Mouse (Mus musculus): ENCODE data around the gene Cdkn2d. TPM values are rescaled to one million over a fixed set of nuclear protein-coding genes. Genes with fewer than 3 reads are reported as not detected.

Gene Cdkn2d
- polyA plus RNA-seq, 1 experiment = 28.9 TPM

DNA sequence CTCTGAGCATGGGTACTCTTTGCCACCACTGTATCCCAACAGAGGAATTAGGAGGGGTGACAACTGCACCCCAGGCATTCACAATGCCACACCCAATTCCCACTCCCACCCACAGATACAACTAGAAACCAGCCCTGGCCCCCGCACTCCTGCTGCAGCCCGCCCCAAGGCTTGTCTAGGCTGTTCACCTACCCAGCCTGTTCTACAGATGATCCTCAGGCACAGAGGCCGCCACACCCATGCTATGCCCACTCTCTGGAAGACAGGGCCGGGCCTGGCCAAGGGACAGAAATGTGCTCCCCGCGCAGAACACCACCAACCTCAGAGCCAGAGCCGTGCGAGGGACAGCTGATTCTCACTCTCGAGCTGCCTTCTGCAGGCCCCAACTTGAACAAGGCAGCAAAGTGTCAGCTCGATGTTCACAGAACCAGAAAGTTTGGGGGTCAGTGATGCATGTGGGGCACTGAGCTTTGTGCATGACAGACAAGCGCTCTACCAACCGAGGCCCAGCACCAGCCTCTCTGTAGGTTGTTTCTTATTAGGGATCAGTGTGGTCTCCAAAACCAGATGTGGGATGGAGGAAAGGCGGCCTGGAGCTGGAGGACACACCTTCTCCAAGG, 40.0 kb downstream of the Cdkn2d start:
- no peak for DNase-seq (ENCODE audit: low read depth, low spot score)
- WGBS = 67% methylated on average over 13 of the region's 13 CpGs

DNA sequence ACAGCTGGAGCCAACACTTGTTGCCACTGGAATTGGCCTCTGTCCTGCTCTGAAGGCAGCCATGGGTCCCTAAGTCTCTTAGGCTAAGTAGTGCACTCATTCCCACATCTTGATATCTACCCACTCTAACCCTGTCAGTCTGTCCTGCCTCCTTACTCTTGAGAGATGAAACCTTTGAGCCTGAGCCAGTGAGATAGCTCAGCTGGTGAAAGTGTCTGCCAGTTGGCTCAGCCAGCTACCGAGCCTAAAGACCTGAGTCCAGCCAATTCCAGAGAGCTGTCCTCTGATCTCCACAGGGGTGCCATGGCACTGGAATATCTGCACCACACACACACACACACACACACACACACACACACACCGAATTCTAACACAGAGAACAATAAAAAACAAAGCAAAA, 40.7 kb downstream of the Cdkn2d start:
- WGBS = 64% methylated on average over 2 of the region's 2 CpGs
- no peak for DNase-seq (ENCODE audit: low read depth, low spot score)

DNA sequence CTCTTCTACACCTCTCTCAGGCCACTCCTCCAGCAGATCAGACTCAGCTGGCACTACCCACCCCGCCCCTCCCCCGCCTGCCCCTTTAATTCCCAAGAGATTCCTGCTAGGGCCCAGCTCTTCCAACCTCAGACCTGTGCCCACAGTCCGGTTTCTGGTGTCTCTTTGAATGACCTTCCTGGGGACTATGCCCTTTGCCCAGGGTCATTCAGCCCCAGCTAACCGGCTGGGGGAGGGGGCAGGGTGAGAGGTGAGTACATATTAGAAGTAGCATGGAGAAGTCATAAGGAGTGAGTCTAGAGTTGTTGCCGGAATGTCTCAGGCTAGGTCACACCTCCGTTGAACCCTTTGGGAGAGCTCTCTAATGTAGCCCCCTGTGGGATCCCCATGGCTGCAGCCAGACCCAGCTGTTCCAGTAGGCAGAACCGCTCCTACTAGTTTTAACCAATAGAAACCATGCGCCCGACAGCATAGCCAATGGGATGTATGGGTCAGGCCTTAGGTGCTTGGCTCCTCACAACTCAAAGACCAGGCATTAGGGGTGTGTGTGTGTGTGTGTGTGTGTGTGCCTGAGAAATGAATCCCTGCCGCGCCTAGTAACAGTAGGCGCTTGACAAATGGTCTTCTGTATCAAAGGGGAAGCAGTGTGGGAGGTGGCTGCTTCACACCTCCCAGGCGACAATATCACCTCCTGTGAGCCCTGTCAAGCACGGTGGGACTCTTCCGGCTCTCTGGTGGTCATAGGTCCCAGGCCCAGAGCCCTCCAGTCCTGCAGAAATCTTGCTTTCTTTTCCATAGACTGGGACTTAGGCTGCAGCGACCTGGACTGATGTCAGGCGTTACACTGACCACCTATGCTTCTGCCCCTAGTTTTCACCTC, 41.3 kb downstream of the Cdkn2d start:
- no peak for DNase-seq (ENCODE audit: low read depth, low spot score)
- WGBS = 45% methylated on average over 17 of the region's 17 CpGs

DNA sequence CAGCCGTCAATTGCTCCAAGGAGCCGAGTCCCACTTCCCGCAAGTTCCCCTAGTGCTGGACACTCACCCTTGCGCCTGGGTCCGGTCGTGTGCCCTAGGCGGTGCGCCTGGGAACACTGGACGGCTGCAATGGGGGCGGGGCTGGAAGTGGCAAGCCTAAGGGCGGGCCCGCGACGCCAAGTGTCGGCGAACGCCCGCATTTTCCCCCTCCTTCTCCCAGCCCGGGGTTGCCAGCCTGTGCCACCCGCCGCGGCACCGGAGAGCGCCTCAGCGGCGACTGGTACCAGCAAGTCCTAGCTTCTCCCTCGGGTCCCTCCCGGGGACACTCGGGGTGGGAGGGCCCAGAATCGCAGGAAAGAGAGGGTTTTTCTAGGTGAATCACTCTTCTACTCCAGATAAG, 42.9 kb downstream of the Cdkn2d start, which contains the start of gene S1pr5:
Gene S1pr5, minus strand, starts transcription at position 118 of the 400 bp plus-strand sequence.
- 1% methylated on average over 30 of the region's 30 CpGs for WGBS
- no peak for DNase-seq (ENCODE audit: low read depth, low spot score)

DNA sequence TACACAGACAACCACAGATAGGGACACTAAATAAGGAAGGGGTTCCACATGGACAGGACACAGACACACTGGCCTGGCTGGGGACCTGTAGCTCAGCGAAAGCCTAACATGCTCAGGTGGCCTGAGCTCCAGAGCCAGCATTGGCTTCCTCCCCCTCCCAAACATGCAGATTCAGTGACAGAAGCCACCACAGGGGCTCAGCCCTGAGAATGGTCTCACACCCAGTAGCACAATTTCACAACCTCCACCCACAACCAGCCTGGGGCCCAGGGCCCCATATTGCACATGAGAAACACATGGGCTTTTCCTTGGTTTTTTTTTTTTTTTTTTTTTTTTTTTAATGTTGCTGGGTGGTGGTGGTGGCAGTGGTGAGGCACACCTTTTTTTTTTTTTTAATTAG, 44.9 kb downstream of the Cdkn2d start:
- no peak for DNase-seq (ENCODE audit: low read depth, low spot score)
- WGBS = 100% methylated on average over 1 of the region's 1 CpGs

DNA sequence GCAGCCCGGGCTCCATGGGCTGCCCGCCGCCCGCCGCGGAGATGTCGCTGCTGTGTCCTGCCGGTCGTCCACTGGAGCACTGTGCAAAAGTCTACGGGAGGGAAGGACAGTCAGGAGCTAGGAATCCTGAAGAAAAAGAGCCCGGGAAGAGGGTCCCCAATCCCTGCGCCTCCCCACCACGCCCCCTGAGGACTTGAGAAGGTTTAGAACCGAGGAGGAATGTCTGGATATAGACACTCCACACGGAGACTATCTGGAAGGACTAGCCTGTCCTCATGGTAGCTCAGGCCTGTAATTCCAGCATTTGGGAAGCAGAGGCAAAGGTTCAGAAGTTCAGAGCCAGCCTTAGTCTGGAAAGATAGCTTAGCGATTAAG, 46.1 kb downstream of the Cdkn2d start:
- 5% methylated on average over 16 of the region's 16 CpGs for WGBS

DNA sequence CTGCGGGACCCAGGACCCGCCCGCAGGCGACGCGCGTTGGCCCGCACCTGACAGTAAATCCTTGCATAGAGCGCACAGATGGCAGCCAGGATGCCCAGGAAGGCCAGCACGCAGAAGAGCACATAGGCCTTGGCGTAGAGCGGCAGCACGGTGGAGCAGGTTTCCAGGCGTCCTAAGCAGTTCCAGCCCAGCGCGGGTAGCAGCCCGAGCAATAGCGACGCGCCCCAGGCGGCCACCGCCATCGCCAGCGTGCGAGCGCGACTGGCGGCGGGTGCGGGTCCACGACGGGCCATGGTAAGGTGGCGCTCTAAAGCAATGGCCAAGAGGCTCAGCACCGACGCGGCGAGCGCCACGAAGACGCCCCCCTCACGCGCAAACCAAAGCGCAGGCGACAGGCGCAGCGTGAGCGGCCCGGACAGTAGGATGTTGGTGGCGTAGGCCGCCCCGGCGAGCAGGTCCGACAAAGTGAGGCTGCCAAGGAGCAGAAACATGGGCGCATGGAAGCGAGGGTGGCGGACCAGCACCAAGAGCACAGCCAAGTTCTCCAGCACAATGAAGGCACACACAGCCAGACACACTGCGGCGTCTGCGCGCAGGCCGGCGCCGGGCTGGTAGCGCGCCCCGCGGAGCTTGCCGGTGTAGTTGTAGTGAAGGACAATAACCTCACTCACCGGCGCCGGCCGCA, 46.6 kb downstream of the Cdkn2d start:
- WGBS = under 1% methylated on average over 72 of the region's 72 CpGs
- DNase-seq (ENCODE audit: low read depth, low spot score) = no peak

More for the DNA sequence above, 46.1 kb downstream of the Cdkn2d start:
- DNase-seq (ENCODE audit: low read depth, low spot score) = no peak

DNA sequence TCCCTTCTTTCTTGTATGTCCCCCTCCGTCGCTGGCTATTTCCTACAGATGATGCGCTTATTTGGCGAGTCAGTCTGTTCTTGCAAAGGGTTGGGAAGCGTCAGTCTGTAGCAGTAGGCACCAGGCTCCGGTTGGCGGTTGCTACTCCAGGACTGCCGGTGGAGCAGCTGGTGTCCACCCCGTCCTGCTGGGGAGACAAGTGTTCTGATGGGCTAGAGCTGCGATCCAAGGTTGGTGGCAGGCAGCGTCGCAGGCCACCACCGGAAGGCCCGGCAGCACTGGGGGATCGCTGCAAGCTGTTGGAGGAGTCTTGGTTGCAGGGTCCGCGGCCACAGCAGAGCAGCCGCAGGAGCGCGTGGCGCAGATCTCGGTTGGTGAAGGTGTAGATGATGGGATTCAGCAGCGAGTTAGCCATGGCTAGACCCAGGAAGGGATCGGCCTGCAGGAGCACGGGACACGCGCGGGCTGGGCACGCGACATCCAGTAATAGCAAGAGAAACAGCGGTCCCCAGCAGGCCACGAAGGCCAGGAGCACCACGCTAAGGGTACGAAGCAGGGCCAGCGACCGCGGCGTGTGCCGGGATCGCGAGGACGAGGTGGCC, 47.3 kb downstream of the Cdkn2d start:
- DNase-seq (ENCODE audit: low read depth, low spot score) = no peak
- WGBS = 8% methylated on average over 42 of the region's 42 CpGs

DNA sequence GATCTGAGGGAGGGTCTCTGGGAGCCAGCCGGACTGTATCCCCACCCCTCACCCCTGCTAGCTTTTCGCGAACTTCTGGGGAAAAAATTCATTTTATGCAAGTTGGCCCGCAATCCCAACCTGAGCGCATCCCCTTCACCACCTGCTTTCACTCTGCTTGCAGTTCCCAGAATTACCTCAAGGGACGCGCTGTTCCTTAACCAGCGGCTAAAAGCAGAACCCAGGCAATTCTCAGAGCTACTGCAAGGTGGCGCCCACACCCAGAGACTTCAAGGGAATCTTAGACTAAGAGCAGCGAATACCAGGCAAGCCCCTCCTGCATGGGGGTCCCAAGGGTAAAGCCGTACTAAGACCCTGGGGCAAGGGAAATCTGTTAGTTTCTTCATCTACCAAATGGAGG, 49.9 kb downstream of the Cdkn2d start:
- DNase-seq (ENCODE audit: low read depth, low spot score) = peak; percentile 77
- whole genome bisulfite sequencing = 4% methylated on average over 11 of the region's 11 CpGs

DNA sequence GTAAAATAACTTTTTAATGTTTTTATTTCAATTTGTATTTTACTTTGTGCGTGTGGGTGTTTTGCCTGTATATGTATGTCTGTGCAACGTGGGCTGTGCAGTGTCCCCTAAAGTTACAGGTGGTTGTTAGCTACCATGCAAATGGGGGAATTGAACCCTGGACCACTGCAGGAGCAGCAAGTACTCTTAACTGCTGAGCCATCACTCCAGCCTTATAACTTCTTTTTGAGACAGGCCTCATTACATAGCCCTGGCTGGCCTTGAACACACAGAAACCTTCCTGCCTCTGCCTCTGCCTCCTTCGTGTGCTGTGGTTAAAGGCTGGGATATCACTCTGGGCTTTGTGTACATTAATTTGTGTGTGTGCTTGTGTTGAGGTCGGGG, 51.8 kb downstream of the Cdkn2d start:
- DNase-seq (ENCODE audit: low read depth, low spot score) = no peak
- 25% methylated on average over 4 of the region's 4 CpGs for WGBS

DNA sequence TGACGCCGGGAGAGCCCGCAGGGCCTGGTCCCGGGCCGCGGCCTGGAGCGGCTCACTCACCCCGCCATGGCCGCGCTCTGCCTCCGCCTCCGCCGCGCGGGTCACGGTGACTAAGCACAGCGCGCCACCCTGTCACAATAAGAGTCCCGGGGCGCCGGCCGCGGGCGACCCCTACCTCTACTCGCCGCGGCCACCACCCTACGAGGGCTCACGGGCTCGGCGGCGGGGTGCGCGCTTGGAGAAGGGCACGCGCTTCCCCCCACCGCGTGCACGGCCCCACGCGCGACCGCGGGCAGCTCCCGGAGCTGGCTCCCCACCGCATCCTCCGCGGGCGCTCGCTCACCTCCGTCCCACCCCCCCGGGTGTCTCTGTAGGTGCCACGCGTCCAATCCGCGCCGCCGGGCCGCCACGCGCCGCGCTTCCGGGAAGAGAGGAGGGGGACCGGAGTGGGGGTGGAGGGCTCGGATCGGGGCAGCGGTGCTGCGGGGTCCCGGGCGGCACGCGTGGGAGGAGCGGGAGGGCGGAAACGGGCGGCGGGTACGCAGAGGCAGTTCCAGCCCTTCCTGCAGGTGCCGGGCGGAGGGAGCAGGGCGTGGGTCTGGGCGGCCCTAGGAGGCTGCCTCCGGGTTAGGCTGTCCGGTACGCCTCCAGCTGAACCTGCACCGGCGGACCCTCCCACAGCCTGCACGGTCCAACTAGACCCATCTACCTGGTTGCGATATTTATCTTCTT, 52.3 kb downstream of the Cdkn2d start, which contains the start of gene Keap1:
Gene Keap1, minus strand, starts transcription at position 629 of the 732 bp plus-strand sequence.
- DNase-seq (ENCODE audit: low read depth, low spot score) = no peak
- WGBS = 1% methylated on average over 87 of the region's 90 CpGs

Other genes starting within 250 kb of the Cdkn2d start
- gene Zglp1, start 224.3 kb downstream of the Cdkn2d start, polyA plus RNA-seq (2012; rRNA removed) = 0.21 and 1.7 TPM in 2 replicates
- gene Gm49373, start 218.3 kb downstream of the Cdkn2d start, polyA plus RNA-seq (2012; rRNA removed) = 0.38 and 0.60 TPM in 2 replicates
- gene Fdx1l, start 217.8 kb downstream of the Cdkn2d start, polyA plus RNA-seq (2012; rRNA removed) = 36.7 and 37.6 TPM in 2 replicates
- gene Gm38431, start 199.4 kb downstream of the Cdkn2d start, polyA plus RNA-seq (2012; rRNA removed) = 3.1 and 3.6 TPM in 2 replicates
- gene Raver1, start 199.4 kb downstream of the Cdkn2d start, polyA plus RNA-seq (2012; rRNA removed) = 62.4 and 99.9 TPM in 2 replicates
- 22.6 and 32.3 TPM in 2 replicates for gene Tyk2, start 160.2 kb downstream of the Cdkn2d start, polyA plus RNA-seq (2012; rRNA removed)
- gene Cdc37, start 141.4 kb downstream of the Cdkn2d start, polyA plus RNA-seq (2012; rRNA removed) = 45.8 and 46.1 TPM in 2 replicates
- 2.8 and 3.9 TPM in 2 replicates for gene Pde4a, start 125.7 kb downstream of the Cdkn2d start, polyA plus RNA-seq (2012; rRNA removed)
- gene Keap1, start 52.0 kb downstream of the Cdkn2d start, polyA plus RNA-seq (2012; rRNA removed) = 49.2 and 62.6 TPM in 2 replicates
- not detected in 2 replicates for gene S1pr5, start 43.0 kb downstream of the Cdkn2d start, polyA plus RNA-seq (2012; rRNA removed)
- gene Atg4d, start 26.1 kb downstream of the Cdkn2d start, polyA plus RNA-seq (2012; rRNA removed) = 93.2 and 106 TPM in 2 replicates
- 21.1 and 22.0 TPM in 2 replicates for gene Kri1, start 3.4 kb downstream of the Cdkn2d start, polyA plus RNA-seq (2012; rRNA removed)
- 95.6 and 122 TPM in 2 replicates for gene Ap1m2, start 20.9 kb upstream of the Cdkn2d start, polyA plus RNA-seq (2012; rRNA removed)
- gene Slc44a2, start 29.3 kb upstream of the Cdkn2d start, polyA plus RNA-seq (2012; rRNA removed) = 17.5 and 24.1 TPM in 2 replicates
- gene Ilf3, start 76.5 kb upstream of the Cdkn2d start, polyA plus RNA-seq (2012; rRNA removed) = 31.1 and 33.9 TPM in 2 replicates
- gene Qtrt1, start 120.4 kb upstream of the Cdkn2d start, polyA plus RNA-seq (2012; rRNA removed) = 35.5 and 42.5 TPM in 2 replicates
- 161 and 217 TPM in 2 replicates for gene Dnm2, start 133.5 kb upstream of the Cdkn2d start, polyA plus RNA-seq (2012; rRNA removed)
- gene Tmed1, start 218.8 kb upstream of the Cdkn2d start, polyA plus RNA-seq (2012; rRNA removed) = 11.6 and 15.5 TPM in 2 replicates
- 1.7 and 3.0 TPM in 2 replicates for gene AB124611, start 234.8 kb upstream of the Cdkn2d start, polyA plus RNA-seq (2012; rRNA removed)

All from large intestine, adult 2 months (tissue).